Mouse (Mus musculus): ENCODE data around the gene Wdr46. TPM values are rescaled to one million over a fixed set of nuclear protein-coding genes. Genes with fewer than 3 reads are reported as not detected.
A peak's percentile ranks its signal among the peaks of the same experiment; 100 is the strongest.
"Not testable (repeated sequence)": the region's sequence is repeated elsewhere in the genome, so short reads cannot be mapped to it uniquely, and the experiment has no call there.

Gene Wdr46
- 62.6 and 67.0 TPM in 2 replicates for polyA plus RNA-seq (2014; fragmentation: Nextera tagmentation; extraction: Ambion mirVana)

DNA sequence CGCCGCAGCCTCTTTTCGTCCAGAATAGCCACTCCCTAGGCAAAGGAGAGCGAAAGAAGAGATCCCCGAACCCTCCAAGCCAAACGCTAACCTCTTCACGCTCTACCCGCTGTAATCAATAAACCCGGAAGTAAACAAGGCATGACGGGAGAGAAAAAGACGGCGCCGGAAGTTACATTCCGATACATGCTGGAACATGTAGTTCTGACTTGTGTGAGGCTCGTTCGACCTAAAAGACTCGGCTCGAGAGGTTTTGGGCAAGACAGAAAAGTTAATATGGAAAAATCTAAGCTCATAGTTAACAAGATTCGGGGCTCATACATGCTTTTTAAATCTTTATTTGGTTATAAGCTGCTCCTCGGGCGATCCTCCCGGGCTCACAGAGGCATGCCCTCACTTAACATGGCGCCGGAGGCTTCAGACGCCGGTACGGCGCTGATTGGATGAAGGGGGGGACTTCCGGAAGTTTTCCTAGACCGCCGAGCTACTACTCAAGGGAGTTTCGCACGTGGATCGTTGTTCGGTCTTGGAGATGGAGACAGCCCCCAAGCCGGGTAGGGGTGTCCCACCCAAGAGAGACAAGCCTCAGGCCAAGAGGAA is at the start of gene Wdr46, which contains the start of gene Pfdn6:
TSS of gene Wdr46 (plus strand) at position 455 of the 600 bp plus-strand sequence.
TSS of gene Pfdn6 (minus strand) at position 138 of the 600 bp plus-strand sequence.
- no peaks in the 10 kb centered on the region for H3K9me3 ChIP-seq (ENCODE audit: control insufficient read depth, low read length)
- H3K36me3 ChIP-seq (ENCODE audit: control insufficient read depth, insufficient read depth, low read length), result peaks cover 37% of the 10 kb centered on the region
- peak; percentile 88 for ATAC-seq (replicated peaks; ENCODE audit: low FRiP score)
- no peaks in the 10 kb centered on the region for H3K27me3 ChIP-seq (replicated peaks; ENCODE audit: control insufficient read depth, insufficient read depth, low read length)
- H3K27ac ChIP-seq (ENCODE audit: low read depth, low read length), result no peak within 1 kb of the TSS
- peak; percentile 84 for DNase-seq (ENCODE audit: low spot score)
- H3K4me3 ChIP-seq (ENCODE audit: low read depth, low read length), result peak within 1 kb of the TSS; percentile 91
- H3K4me2 ChIP-seq, result peak within 1 kb of the TSS; percentile 92
- H3K4me1 ChIP-seq (replicated peaks; ENCODE audit: control insufficient read depth, insufficient read depth, low read length), result peaks cover 19% of the 10 kb centered on the region
- peak within 1 kb of the TSS; percentile 83 for H3K9ac ChIP-seq (ENCODE audit: low read depth, low read length)
- under 1% methylated on average over 36 of the region's 36 CpGs for WGBS

DNA sequence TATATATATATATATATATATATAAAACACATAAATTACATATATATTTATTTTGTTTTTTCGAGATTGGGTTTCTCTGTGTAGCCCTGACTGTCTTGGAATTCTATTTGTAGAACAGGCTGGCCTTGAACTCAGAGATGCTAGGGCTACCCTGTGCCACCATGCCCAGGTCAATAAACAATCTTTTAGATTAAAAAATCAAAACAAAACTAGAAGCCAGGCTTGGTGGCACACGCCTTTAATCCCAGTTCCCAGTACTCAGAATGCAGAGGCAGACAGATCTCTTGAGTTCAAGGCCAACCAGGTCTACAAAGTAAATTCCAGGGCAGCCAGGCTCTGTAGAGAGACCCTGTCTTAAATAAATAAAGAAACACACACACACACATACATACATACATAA is 49.1 kb upstream of the Wdr46 start:
- H3K4me3 ChIP-seq (ENCODE audit: low read depth, low read length), result no peak overlapping the region
- no peak overlapping the region for H3K4me2 ChIP-seq

DNA sequence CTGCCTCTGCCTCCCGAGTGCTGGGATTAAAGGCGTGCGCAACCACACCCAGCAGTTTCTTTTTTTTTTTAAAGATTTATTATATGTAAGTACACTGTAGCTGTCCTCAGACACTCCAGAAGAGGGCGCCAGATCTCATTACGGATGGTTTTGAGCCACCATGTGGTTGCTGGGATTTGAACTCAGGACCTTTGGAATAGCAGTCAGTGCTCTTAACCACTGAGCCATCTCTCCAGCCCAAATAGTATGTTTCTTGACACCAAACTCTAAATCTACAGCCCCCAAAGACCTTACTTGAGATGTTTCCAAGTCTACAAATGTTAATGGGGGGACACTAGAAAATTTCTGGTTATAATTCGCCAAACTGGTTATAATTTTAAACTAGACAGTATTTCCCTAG is 48.6 kb upstream of the Wdr46 start:
- not testable (repeated sequence) for H3K27ac ChIP-seq (ENCODE audit: low read depth, low read length); H3K9me3 ChIP-seq (ENCODE audit: control insufficient read depth, low read length); H3K27me3 ChIP-seq (replicated peaks; ENCODE audit: control insufficient read depth, insufficient read depth, low read length); H3K9ac ChIP-seq (ENCODE audit: low read depth, low read length); H3K4me3 ChIP-seq (ENCODE audit: low read depth, low read length); H3K36me3 ChIP-seq (ENCODE audit: control insufficient read depth, insufficient read depth, low read length); DNase-seq (ENCODE audit: low spot score); H3K4me2 ChIP-seq; ATAC-seq (replicated peaks; ENCODE audit: low FRiP score)
- H3K4me1 ChIP-seq (replicated peaks; ENCODE audit: control insufficient read depth, insufficient read depth, low read length), result peaks cover 15% of the 10 kb centered on the region
- 67% methylated on average over 6 of the region's 6 CpGs for WGBS

More for the DNA sequence above, 49.1 kb upstream of the Wdr46 start:
- ATAC-seq (replicated peaks; ENCODE audit: low FRiP score) (no peak), DNase-seq (ENCODE audit: low spot score) (no peak)
- Histone ChIP-seq H3K36me3 (ENCODE audit: control insufficient read depth, insufficient read depth, low read length) (no peaks in the 10 kb centered on the region; the same call in 1 of the 2 replicates), H3K27ac (ENCODE audit: low read depth, low read length) (no peak overlapping the region), H3K9me3 (ENCODE audit: control insufficient read depth, low read length) (no peaks in the 10 kb centered on the region), H3K27me3 (replicated peaks; ENCODE audit: control insufficient read depth, insufficient read depth, low read length) (no peaks in the 10 kb centered on the region), H3K9ac (ENCODE audit: low read depth, low read length) (no peak overlapping the region), H3K4me1 (replicated peaks; ENCODE audit: control insufficient read depth, insufficient read depth, low read length) (peaks cover 15% of the 10 kb centered on the region)
- WGBS, result 67% methylated on average over 2 of the region's 2 CpGs

DNA sequence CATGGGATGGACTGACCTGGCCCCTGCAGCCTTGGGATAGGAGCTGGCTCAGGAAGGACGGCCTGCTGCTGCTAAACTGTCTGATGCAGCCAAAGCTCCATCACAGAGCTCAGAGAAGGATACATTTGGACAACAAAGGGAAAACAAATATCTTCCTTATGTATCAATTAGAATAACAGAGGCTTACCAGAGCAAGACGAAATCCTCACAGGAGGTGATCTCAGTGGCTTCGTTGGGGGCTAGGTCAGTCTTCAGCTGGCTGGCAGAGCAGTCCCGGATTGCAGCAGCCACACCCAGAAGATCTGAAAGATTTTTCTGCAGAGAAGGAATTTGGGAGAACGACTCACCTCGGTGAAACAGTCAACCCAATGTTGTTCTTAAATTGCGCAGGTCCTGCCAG is 48.0 kb upstream of the Wdr46 start:
- no peaks in the 10 kb centered on the region for H3K36me3 ChIP-seq (ENCODE audit: control insufficient read depth, insufficient read depth, low read length)
- no peak overlapping the region for H3K27ac ChIP-seq (ENCODE audit: low read depth, low read length)
- WGBS, result 36% methylated on average over 7 of the region's 7 CpGs
- H3K4me3 ChIP-seq (ENCODE audit: low read depth, low read length), result no peak overlapping the region
- no peak for ATAC-seq (replicated peaks; ENCODE audit: low FRiP score)
- no peaks in the 10 kb centered on the region for H3K27me3 ChIP-seq (replicated peaks; ENCODE audit: control insufficient read depth, insufficient read depth, low read length)
- peaks cover 15% of the 10 kb centered on the region for H3K4me1 ChIP-seq (replicated peaks; ENCODE audit: control insufficient read depth, insufficient read depth, low read length)
- H3K4me2 ChIP-seq, result no peak overlapping the region
- no peaks in the 10 kb centered on the region for H3K9me3 ChIP-seq (ENCODE audit: control insufficient read depth, low read length)
- DNase-seq (ENCODE audit: low spot score), result no peak
- H3K9ac ChIP-seq (ENCODE audit: low read depth, low read length), result no peak overlapping the region

DNA sequence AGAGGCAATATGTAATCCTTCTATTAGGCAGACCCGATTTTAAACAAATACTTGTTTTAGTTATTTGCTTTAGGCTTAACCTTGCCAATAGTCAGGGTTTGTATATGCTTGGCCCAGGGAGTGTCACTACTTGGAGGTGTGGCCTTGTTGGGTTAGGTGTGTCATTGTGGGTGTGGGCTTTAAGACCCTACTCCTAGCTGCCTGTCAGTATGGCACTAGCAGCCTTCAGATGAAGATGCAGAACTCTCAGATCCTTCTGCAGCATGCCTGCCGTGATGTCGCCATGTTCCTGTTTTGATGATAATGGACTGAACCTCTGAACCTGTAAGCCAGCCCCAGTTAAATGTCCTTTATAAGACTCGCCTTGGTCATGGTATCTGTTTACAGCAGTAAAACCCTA is 47.4 kb upstream of the Wdr46 start:
- H3K4me1 ChIP-seq (replicated peaks; ENCODE audit: control insufficient read depth, insufficient read depth, low read length), result peaks cover 16% of the 10 kb centered on the region
- H3K27me3 ChIP-seq (replicated peaks; ENCODE audit: control insufficient read depth, insufficient read depth, low read length); H3K4me2 ChIP-seq; H3K9ac ChIP-seq (ENCODE audit: low read depth, low read length); H3K9me3 ChIP-seq (ENCODE audit: control insufficient read depth, low read length); DNase-seq (ENCODE audit: low spot score); H3K4me3 ChIP-seq (ENCODE audit: low read depth, low read length); H3K36me3 ChIP-seq (ENCODE audit: control insufficient read depth, insufficient read depth, low read length); ATAC-seq (replicated peaks; ENCODE audit: low FRiP score); H3K27ac ChIP-seq (ENCODE audit: low read depth, low read length): not testable (repeated sequence)
- 72% methylated on average over 4 of the region's 4 CpGs for WGBS

DNA sequence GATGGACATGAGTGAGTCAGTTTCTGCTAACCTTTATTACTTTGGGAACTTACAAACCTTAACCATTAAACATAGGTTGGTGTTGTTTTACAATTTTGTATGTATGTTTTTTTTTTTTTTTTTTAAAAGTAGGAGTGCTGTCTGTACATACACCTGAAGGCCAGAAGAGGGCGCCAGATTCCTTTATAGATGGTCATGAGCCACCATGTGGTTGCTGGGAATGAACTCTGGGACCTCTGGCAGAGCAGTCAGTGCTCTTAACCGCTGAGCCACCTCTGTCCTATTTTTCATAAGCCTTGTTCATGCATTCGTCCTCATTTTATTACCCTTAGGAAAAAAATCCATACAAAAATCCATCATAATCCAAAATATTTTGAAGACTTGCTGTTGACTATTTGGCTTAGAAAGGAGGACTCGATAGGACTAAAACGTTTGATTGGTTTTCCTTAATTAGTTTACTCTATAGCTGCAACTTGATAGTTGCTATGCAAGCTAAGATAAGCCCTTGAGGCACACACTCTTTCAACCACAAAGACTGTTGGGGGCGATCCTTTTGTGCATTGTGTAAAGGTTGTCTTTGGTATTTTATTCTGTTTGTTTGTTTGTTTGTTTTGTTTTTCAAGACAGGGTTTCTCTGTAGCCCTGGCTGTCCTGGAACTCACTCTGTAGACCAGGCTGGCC is 43.2 kb upstream of the Wdr46 start:
- H3K4me1 ChIP-seq (replicated peaks; ENCODE audit: control insufficient read depth, insufficient read depth, low read length), result peaks cover 24% of the 10 kb centered on the region
- H3K9me3 ChIP-seq (ENCODE audit: control insufficient read depth, low read length), result no peaks in the 10 kb centered on the region
- H3K4me3 ChIP-seq (ENCODE audit: low read depth, low read length), result no peak overlapping the region
- H3K27ac ChIP-seq (ENCODE audit: low read depth, low read length), result peak overlapping the region; percentile 25; the same call in 1 of the 2 replicates
- no peak overlapping the region for H3K4me2 ChIP-seq
- no peaks in the 10 kb centered on the region for H3K27me3 ChIP-seq (replicated peaks; ENCODE audit: control insufficient read depth, insufficient read depth, low read length)
- DNase-seq (ENCODE audit: low spot score) (no peak), ATAC-seq (replicated peaks; ENCODE audit: low FRiP score) (no peak; the same call in 1 of the 2 replicates)
- no peak overlapping the region for H3K9ac ChIP-seq (ENCODE audit: low read depth, low read length)
- WGBS, result 24% methylated on average over 6 of the region's 6 CpGs
- no peaks in the 10 kb centered on the region for H3K36me3 ChIP-seq (ENCODE audit: control insufficient read depth, insufficient read depth, low read length)

DNA sequence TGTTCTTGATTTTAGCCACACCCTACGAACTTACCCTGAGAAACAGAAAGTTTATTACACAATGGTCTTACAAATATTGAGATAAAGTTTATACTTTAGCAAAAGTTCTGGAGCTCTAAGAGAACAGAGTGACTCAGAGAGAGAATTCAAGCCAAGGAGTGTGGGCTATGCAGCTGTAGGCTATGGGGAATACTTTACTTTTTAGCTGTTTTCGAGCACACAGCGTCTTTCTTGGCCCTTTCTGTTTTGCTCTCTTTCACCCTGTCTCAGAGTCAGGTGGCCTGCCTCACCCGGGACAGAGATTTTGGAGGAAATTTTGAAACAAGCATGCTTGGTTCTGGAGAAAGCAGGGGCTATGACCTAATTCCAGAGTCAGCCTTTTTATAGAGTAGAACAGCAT is 42.3 kb upstream of the Wdr46 start:
- H3K9me3 ChIP-seq (ENCODE audit: control insufficient read depth, low read length); H3K36me3 ChIP-seq (ENCODE audit: control insufficient read depth, insufficient read depth, low read length); H3K27me3 ChIP-seq (replicated peaks; ENCODE audit: control insufficient read depth, insufficient read depth, low read length); H3K4me3 ChIP-seq (ENCODE audit: low read depth, low read length); DNase-seq (ENCODE audit: low spot score); H3K9ac ChIP-seq (ENCODE audit: low read depth, low read length); H3K27ac ChIP-seq (ENCODE audit: low read depth, low read length); H3K4me2 ChIP-seq; ATAC-seq (replicated peaks; ENCODE audit: low FRiP score): not testable (repeated sequence)
- WGBS, result 77% methylated on average over 4 of the region's 4 CpGs
- peaks cover 31% of the 10 kb centered on the region for H3K4me1 ChIP-seq (replicated peaks; ENCODE audit: control insufficient read depth, insufficient read depth, low read length)

DNA sequence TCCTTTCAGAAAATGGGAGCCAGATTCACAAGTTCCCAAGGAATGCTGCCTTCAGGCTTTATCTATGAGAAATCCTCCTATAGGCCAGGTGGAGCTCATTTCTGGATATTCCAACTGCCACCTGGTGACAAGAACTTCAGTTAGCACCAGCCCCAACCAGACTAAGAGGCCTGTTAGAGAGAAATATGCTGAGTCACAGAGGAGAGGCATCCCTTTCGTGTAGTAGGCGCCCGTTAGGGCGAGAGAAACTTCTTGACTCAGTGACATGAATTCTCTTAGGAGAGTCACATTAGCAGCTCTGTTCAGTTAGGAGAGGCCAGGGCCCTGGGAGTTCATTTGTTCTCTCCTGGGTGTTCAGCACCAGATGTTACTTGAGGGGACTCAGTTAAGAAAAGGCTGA is 40.8 kb upstream of the Wdr46 start:
- Histone ChIP-seq H3K4me2 (peak overlapping the region; percentile 7; the same call in 1 of the 2 replicates), H3K4me1 (replicated peaks; ENCODE audit: control insufficient read depth, insufficient read depth, low read length) (peaks cover 36% of the 10 kb centered on the region), H3K27ac (ENCODE audit: low read depth, low read length) (peak overlapping the region; percentile 87), H3K36me3 (ENCODE audit: control insufficient read depth, insufficient read depth, low read length) (no peaks in the 10 kb centered on the region), H3K9me3 (ENCODE audit: control insufficient read depth, low read length) (no peaks in the 10 kb centered on the region), H3K4me3 (ENCODE audit: low read depth, low read length) (no peak overlapping the region), H3K9ac (ENCODE audit: low read depth, low read length) (peak overlapping the region; percentile 48), H3K27me3 (replicated peaks; ENCODE audit: control insufficient read depth, insufficient read depth, low read length) (no peaks in the 10 kb centered on the region)
- DNase-seq (ENCODE audit: low spot score), result no peak
- peak; percentile 78 for ATAC-seq (replicated peaks; ENCODE audit: low FRiP score)
- WGBS, result 44% methylated on average over 4 of the region's 4 CpGs
